Mouse (Mus musculus): ENCODE measurements around the gene Fam173b.

DNA sequence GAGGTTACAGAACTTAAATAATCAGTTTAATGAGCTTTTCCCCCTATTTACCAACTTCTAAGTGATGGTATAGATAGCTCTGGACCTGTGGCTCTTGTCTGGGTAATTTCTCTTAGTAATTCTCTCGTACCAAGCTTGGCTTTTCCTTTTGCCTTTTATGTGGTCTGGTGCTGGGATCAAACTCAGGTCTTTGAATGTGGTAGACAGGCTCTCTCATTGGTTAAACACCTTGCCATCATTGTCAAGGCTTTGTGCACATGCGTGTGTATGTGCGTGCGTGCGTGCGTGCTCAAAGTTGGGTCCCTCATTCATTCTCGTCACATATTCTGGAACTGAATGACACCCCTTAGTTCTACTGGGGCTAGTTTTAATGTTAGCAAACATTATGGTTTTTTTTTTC lies 49.2 kb downstream of the Fam173b start:
- TF ChIP-seq POLR2A (IDR thresholded peaks at IDR 0.05; ENCODE audit: control insufficient read depth, extremely low read depth, insufficient read depth, low read length, poor library complexity), result no peak
- TF ChIP-seq CTCF (IDR thresholded peaks at IDR 0.05; ENCODE audit: borderline replicate concordance, control insufficient read depth, extremely low read depth, insufficient read depth, low read length, poor library complexity), result no peak

All from thymus, adult 2 months (tissue).